Mouse (Mus musculus): Measurements from ENCODE around the gene Gm49721.
"Not testable (repeated sequence)": the region's sequence is repeated elsewhere in the genome, so short reads cannot be mapped to it uniquely, and the experiment has no call there.

The Gm49721 gene

GRCm38 (mm10) chr17:6978287-6979248 is at the start of gene Gm49721:
Gene Gm49721 (plus strand): TSS chr17:6978904.
- DNase-seq (ENCODE audit: low spot score), result not testable (repeated sequence)

- DNase-seq (ENCODE audit: low spot score), result not testable (repeated sequence)
These were observed 47.1 kb upstream of the Gm49721 start for GRCm38 (mm10) chr17:6931625-6932024.

DNA sequence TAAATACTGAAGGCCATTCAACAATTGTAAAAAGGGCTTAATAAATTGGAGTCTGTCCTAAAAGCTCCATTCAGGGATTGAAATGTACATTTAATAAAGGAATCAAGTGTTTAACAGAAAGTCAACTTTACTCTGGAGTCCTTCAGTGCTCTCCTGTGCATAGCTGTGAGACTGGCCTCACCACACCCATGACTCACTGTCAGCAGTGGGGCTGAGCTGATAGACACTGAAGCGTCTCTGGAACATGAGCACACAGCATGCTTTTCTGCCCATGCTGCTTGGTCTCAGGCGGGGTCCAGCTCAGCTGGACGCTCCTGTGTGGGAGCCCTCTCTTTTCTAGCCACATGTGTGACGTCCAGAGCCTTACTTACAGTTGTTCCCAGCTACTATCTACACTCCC is 36.1 kb upstream of the Gm49721 start:
- DNase-seq (ENCODE audit: low spot score), result not testable (repeated sequence)

DNA sequence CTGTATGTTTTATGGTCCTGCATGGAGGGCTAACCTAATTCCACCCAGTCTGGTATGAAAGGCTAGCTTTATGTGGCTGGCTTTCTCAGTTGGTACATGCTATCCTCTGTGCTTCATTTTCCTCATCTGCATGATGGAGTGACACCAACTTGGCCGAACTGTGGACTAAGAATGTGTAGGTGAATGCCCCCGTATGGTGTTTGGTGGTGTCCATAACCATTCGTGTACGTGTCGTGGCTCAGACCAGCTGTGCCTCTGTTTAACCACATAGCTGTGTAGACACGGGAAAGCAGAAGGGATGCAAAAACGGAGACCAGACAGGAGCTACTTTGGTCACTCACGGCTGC is 31.1 kb upstream of the Gm49721 start:
- DNase-seq (ENCODE audit: low spot score), result not testable (repeated sequence)

- peak; percentile 28 for DNase-seq (ENCODE audit: low spot score)
These were observed 30.5 kb upstream of the Gm49721 start, which contains the start of gene Rsph3b for GRCm38 (mm10) chr17:6947984-6948768. Gene Rsph3b (minus strand): TSS chr17:6948682.

DNA sequence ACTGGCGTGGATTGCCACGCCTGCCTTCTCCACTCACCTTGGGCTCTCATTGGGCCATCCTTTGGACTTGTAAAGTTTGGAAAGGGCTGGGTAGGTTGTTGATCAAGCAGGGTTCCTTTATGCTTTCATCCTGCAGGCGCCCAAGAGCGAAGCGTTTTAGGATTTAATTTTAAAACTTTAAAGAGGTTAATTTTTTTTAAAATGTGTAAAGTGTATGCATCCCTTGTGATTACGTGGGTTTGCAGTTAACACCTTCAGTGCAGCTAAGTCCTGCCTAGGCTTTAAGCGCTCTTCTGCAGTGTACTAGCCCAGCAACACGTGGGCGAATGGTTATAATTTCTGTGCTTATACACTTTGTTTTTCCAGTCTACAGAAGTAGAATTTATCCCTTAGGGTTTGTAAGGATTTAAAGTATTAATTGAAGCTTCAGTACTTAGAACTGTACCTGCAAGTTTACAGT is 29.9 kb upstream of the Gm49721 start:
- not testable (repeated sequence) for DNase-seq (ENCODE audit: low spot score)

DNA sequence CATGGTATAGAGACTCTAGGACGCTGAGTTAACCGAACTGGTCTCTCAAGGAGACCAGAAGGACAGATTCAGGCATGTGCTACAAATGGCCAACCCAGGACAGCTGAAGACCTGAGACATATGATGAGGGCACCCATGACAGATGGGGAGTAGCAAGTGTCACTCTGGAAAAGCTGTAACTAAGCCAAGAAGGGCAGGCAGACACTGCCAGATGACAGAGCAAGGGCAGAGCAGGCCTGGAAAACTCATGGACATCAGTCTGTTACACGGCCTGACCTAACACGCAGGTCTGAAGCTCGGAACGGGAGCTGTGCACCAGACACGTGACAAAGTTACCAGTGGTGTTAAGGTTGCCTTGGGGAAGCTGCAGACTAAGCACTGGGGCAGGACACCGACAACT is 19.8 kb upstream of the Gm49721 start:
- DNase-seq (ENCODE audit: low spot score), result not testable (repeated sequence)

DNA sequence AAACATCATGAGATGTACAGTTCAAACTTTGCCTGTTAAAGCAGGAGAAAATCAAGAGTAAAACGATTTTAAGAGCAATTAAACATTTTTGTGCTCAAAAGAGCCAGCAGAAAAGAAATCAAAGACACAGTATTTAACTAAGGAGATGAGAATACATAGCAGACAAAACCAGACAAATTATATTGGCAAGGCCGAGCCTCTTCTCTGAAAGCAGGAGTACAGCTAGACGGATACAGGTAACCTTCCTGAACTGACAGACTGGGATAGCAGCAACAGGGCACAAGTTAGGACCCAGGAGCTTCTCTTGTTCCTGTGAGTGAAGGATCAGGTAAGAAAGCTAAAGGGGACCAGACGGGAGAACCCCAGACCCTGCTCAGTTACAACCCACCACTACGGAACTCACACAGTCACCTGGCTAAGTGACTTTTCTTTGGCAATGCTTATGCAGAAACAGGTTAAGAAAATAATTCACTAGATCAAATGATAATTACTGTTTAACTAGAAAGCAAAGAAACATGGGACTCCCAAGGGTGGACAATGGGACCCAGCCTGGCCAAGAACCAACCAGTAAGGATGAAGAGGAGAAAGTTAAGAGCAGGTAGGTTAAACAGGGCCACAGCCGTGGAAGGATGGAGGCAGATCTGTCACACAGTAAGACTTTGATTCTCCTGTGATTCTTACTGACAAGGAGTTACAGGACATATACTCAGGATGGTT is 19.0 kb upstream of the Gm49721 start:
- not testable (repeated sequence) for DNase-seq (ENCODE audit: low spot score)

- not testable (repeated sequence) for DNase-seq (ENCODE audit: low spot score)
These were observed 18.4 kb upstream of the Gm49721 start for GRCm38 (mm10) chr17:6960349-6960748.

- not testable (repeated sequence) for DNase-seq (ENCODE audit: low spot score)
These were observed 17.9 kb upstream of the Gm49721 start, which contains the start of gene Tagap1 for GRCm38 (mm10) chr17:6960776-6961175. Gene Tagap1 (minus strand): TSS chr17:6961156.

GRCm38 (mm10) chr17:6961181-6962000 is 17.3 kb upstream of the Gm49721 start:
- not testable (repeated sequence) for DNase-seq (ENCODE audit: low spot score)

- not testable (repeated sequence) for DNase-seq (ENCODE audit: low spot score)
These were observed 16.4 kb upstream of the Gm49721 start for GRCm38 (mm10) chr17:6962339-6962738.

GRCm38 (mm10) chr17:6962936-6963335 is 15.8 kb upstream of the Gm49721 start:
- DNase-seq (ENCODE audit: low spot score), result not testable (repeated sequence)

DNA sequence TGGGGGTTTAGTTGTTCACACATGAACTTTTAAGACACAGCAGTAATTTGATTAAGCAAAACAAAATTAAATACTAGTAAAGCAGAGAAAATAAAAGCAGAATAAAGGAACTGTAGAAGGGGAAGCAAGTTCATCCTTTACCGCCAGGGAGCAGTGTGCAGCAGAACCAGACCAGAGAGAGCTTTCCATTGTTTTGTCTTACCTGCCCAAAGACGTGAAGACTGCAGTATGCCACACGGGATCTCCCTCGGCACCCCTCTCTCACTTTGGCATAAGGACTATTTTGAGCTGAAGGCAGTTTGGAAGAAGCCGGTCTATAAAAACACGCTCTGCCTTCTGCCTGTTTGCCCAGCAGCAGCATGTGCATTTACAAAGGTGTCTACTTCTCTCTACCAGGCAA is 13.3 kb upstream of the Gm49721 start:
- not testable (repeated sequence) for DNase-seq (ENCODE audit: low spot score)

- DNase-seq (ENCODE audit: low spot score), result not testable (repeated sequence)
These were observed 11.0 kb upstream of the Gm49721 start for GRCm38 (mm10) chr17:6967673-6968072.

GRCm38 (mm10) chr17:6970334-6970733 is 8.4 kb upstream of the Gm49721 start, which contains the start of gene Rnaset2b:
Gene Rnaset2b (plus strand): TSS chr17:6970634.
- DNase-seq (ENCODE audit: low spot score), result not testable (repeated sequence)

- not testable (repeated sequence) for DNase-seq (ENCODE audit: low spot score)
These were observed 7.5 kb upstream of the Gm49721 start for GRCm38 (mm10) chr17:6971238-6971637.

DNA sequence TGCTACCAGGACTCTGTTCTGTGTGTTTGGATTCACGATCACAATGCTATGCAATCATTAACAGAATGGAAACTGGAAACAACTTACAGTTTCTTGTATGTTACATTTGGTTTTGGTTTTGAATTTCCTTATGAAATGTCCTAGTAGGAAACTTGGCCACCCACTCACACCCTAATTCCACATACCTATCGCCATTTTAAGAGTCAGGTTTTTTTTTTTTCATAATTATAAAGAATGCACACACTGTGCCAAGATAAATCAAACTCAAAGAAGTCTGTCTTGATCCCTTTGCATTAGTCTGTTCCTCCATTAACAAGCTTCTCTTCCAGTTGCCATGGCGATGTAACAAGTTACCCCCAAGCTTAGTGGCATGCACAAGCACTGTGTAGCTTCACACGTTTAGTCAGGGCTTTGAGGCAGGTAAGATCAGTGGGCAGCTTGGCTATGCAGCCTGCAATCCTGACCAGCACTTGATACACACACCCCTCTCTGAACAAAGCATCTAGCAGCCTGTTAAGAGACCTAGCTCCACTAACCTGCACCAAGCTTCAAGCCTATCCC is 5.8 kb upstream of the Gm49721 start:
- not testable (repeated sequence) for DNase-seq (ENCODE audit: low spot score)

DNA sequence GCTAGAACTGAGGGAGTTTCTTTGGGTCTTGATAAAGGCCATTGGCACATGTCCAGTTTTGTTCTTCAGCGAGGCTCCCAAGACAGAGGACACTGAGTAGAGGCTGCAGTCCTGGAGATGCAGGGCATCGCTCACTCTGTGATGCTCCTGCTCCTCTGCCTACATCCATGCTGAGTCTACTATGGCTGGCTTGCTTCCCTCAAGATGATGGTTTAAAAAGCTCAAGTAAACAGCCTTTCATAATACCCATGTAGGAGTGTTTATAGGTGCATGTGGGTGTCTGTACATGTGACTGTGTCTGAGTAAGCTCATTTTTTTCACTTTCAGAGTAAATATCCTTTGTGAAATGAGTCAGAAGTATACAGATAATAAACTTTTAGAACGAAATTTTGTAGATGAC is 3.7 kb upstream of the Gm49721 start:
- DNase-seq (ENCODE audit: low spot score), result not testable (repeated sequence)

- not testable (repeated sequence) for DNase-seq (ENCODE audit: low spot score)
These were observed 676 bp downstream of the Gm49721 start for GRCm38 (mm10) chr17:6979380-6979779.
